Mouse (Mus musculus): Measurements from ENCODE around the gene Gm3072. TPM values are rescaled to one million over a fixed set of nuclear protein-coding genes. Genes with fewer than 3 reads are reported as not detected.
"Not testable (repeated sequence)": the region's sequence is repeated elsewhere in the genome, so short reads cannot be mapped to it uniquely, and the experiment has no call there.

Gm3072 gene
- not detected for polyA plus RNA-seq (2017; shearing (Covaris generic))

- ATAC-seq, result not testable (repeated sequence)
Observed at GRCm38 (mm10) chr14:41624512-41624911, at the start of gene Gm3072. Gene Gm3072 (minus strand): TSS chr14:41624612.

- ATAC-seq, result not testable (repeated sequence)
Observed at GRCm38 (mm10) chr14:41648176-41648575, 23.8 kb upstream of the Gm3072 start.

- ATAC-seq, result not testable (repeated sequence)
Observed at GRCm38 (mm10) chr14:41646387-41646786, 22.0 kb upstream of the Gm3072 start, which contains the start of gene Gm3676. Gene Gm3676 (minus strand): TSS chr14:41646487.

DNA sequence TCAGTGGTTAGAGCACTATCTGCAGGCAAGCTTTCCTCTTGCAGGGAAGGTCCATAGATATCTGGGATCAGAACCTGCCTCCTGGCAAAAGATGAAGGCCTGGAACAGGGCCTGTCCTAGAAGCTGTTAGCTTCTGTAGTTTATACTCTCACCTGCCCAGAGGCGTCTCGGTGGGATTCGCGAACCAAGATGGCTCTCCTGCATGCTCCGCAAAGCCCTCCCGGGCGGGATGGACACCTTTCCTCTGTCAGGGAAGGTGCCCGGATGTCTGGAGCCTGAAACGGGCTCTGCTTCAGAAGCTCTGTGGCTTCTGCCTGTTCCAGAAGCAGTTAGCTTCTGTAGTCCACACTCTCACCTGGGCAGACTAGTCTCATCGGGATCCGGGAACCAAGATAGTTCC lies 5.7 kb upstream of the Gm3072 start:
- ATAC-seq, result not testable (repeated sequence)

DNA sequence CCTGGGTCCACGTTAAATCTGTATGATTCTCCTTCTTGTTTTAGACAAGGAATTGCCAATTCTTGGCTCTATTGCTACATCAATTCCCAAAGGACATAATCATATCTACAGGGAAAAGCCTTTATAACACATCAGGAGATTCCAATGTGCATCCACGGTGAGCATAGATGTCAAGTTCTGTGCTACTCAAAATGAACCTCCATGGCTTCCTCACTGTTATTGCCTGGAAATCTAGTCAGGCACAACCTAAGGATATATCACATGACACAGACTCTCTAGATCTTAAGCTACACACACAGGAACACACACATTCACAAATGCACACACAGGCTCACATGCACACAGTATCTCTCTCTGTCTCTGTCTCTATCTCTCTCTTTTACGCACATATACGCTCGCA lies 1.9 kb downstream of the Gm3072 start:
- not testable (repeated sequence) for ATAC-seq

- ATAC-seq, result not testable (repeated sequence)
Observed at GRCm38 (mm10) chr14:41610690-41611089, 13.7 kb downstream of the Gm3072 start.

- ATAC-seq, result not testable (repeated sequence)
Observed at GRCm38 (mm10) chr14:41600935-41601334, 23.5 kb downstream of the Gm3072 start.

GRCm38 (mm10) chr14:41586346-41586745 lies 38.1 kb downstream of the Gm3072 start:
- ATAC-seq, result not testable (repeated sequence)

GRCm38 (mm10) chr14:41572911-41573310 lies 51.5 kb downstream of the Gm3072 start, which contains the start of gene 1700049E17Rik2:
Gene 1700049E17Rik2 (plus strand): TSS chr14:41573211.
- ATAC-seq, result not testable (repeated sequence)

Other genes starting within 250 kb of the Gm3072 start
- gene Gm7945, start 238.2 kb downstream of the Gm3072 start, polyA plus RNA-seq (2017; shearing (Covaris generic)), result not detected
- gene Gm6482, start 216.3 kb downstream of the Gm3072 start, polyA plus RNA-seq (2017; shearing (Covaris generic)), result not detected
- not detected for gene Gm7954, start 171.1 kb downstream of the Gm3072 start, polyA plus RNA-seq (2017; shearing (Covaris generic))
- gene Gm3486, start 135.1 kb downstream of the Gm3072 start, polyA plus RNA-seq (2017; shearing (Covaris generic)), result not detected
- gene Gm7970, start 69.0 kb downstream of the Gm3072 start, polyA plus RNA-seq (2017; shearing (Covaris generic)), result not detected
- not detected for gene 1700049E17Rik2, start 51.4 kb downstream of the Gm3072 start, polyA plus RNA-seq (2017; shearing (Covaris generic))
- gene Gm3676, start 21.9 kb upstream of the Gm3072 start, polyA plus RNA-seq (2017; shearing (Covaris generic)), result not detected
- gene Gm8068, start 77.3 kb upstream of the Gm3072 start, polyA plus RNA-seq (2017; shearing (Covaris generic)), result not detected
- not detected for gene Gm7929, start 126.0 kb upstream of the Gm3072 start, polyA plus RNA-seq (2017; shearing (Covaris generic))
- not detected for gene Gm47189, start 147.8 kb upstream of the Gm3072 start, polyA plus RNA-seq (2017; shearing (Covaris generic))